In the genomic region with DNA sequence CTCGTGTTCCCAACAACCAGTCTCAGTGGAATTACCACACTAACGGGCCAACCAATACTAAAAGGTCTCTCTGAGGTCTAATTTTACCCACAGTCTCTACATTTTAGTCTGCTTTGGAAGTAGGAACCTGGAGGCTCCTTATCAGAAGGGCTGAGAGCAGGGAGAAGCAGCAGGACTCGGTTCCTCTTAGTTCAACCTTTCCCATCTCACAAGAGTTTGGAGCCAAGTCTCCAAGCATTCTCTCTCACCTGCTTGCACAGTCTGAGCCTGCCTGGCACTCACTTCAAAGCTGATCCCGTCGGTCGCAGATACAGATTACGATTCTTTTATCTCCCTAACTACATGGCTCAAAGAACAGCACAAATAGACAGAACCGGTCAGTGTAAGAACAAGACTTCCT, we compare ENCODE assay signal across 17 mouse cellular contexts.
"Had no signal": no experiment of that assay in that cellular context is flagged by ENCODE, and none has a peak within 500 bp of the region (broad histone marks: within the 10 kb centered on the region; RNA-seq: fewer than 3 reads in every experiment).

No protein-coding gene starts in this region.

- H3K4me3 ChIP-seq: midbrain, embryonic 10.5 days; myocyte; neural tube, embryonic 13.5 days; neural tube, embryonic 15.5 days; stomach, embryonic 15.5 days had no signal

- DNase-seq: lung, adult 18-20 months; lung, embryonic 14.5 days; lung, postnatal 10 days; lung, postnatal 4 days; midbrain, embryonic 14.5 days; retina, postnatal 1 day; right cerebral cortex, adult 18-20 months; right cerebral cortex, postnatal 25 days; thymus, adult 2 months; thymus, postnatal 25 days; thymus, postnatal 4 days had no signal

- H3K9me3 ChIP-seq: midbrain, embryonic 10.5 days; neural tube, embryonic 13.5 days; neural tube, embryonic 15.5 days; stomach, embryonic 15.5 days had no signal

- H3K9ac ChIP-seq: lung, embryonic 14.5 days; neural tube, embryonic 13.5 days; neural tube, embryonic 15.5 days; stomach, embryonic 15.5 days had no signal

- H3K27ac ChIP-seq: midbrain, embryonic 10.5 days; neural tube, embryonic 13.5 days; neural tube, embryonic 15.5 days; stomach, embryonic 15.5 days; stomach, postnatal 0 days had no signal

- H3K27me3 ChIP-seq: neural tube, embryonic 13.5 days; neural tube, embryonic 15.5 days; stomach, embryonic 15.5 days had no signal
